Mouse (Mus musculus) limb, embryonic 15.5 days (tissue): Measurements from ENCODE around the gene Grm4. TPM values are rescaled to one million over a fixed set of nuclear protein-coding genes. Genes with fewer than 3 reads are reported as not detected.

Source experiments
- ATAC-seq: fragments of 200-750 bp; cut with Nextera tagmentation; 2 replicates; pipeline ENCODE4 v1.8.0; 2017; ENCODE audit warnings: low read depth, moderate TSS enrichment; ENCODE audit not compliant: insufficient number of reproducible peaks, low FRiP score, low TSS enrichment
- H3K27ac ChIP-seq: fragments of 300-500 bp; sonication (generic); 2 replicates; pipeline ENCODE4 v1.5.1; 2015; ENCODE audit warnings: moderate library complexity, mild to moderate bottlenecking, inconsistent platforms
- H3K27me3 ChIP-seq: fragments of 300-500 bp; sonication (generic); 2 replicates; pipeline ENCODE4 v1.6.1; 2015; ENCODE audit warnings: inconsistent platforms
- H3K36me3 ChIP-seq: fragments of 300-500 bp; sonication (generic); 2 replicates; pipeline ENCODE4 v1.6.1; 2015; ENCODE audit warnings: inconsistent platforms
- H3K4me1 ChIP-seq: fragments of 300-500 bp; sonication (generic); 2 replicates; pipeline ENCODE4 v1.6.1; 2015; ENCODE audit warnings: inconsistent platforms
- H3K4me2 ChIP-seq: fragments of 300-500 bp; sonication (generic); 2 replicates; pipeline ENCODE4 v1.6.1; 2015; ENCODE audit warnings: mild to moderate bottlenecking, inconsistent platforms
- H3K4me3 ChIP-seq: fragments of 300-500 bp; sonication (generic); 2 replicates; pipeline ENCODE4 v1.5.1; 2015; ENCODE audit warnings: mild to moderate bottlenecking, inconsistent platforms
- H3K9ac ChIP-seq: fragments of 300-500 bp; sonication (generic); 2 replicates; pipeline ENCODE4 v1.6.1; 2015; ENCODE audit warnings: inconsistent platforms
- H3K9me3 ChIP-seq: fragments of 300-500 bp; sonication (generic); 2 replicates; pipeline ENCODE4 v1.6.1; 2016; ENCODE audit warnings: inconsistent platforms
- WGBS: fragments of 180-500 bp; shearing (Covaris S2); methylation state at CpG from one replicate; pipeline ENCODE4 v1.1.7; 2015; 5-methylcytosine and 5-hydroxymethylcytosine counted together
- polyA plus RNA-seq: library from polyadenylated mRNA; unstranded; fragments of >200 nt; fragmentation: Nextera tagmentation; extraction: Ambion mirVana; gene quantifications from 2 replicates; pipeline ENCODE4 v1.2.1, GENCODE M21; 2015

Gene Grm4
- polyA plus RNA-seq, 1 experiment from 2014 or later = 0.54 TPM

GRCm38 (mm10) chr17:27557181-27557926 is 36.2 kb upstream of the Grm4 start:
- ATAC-seq = no peak
- WGBS = under 1% methylated on average over 55 of the region's 75 CpGs

DNA sequence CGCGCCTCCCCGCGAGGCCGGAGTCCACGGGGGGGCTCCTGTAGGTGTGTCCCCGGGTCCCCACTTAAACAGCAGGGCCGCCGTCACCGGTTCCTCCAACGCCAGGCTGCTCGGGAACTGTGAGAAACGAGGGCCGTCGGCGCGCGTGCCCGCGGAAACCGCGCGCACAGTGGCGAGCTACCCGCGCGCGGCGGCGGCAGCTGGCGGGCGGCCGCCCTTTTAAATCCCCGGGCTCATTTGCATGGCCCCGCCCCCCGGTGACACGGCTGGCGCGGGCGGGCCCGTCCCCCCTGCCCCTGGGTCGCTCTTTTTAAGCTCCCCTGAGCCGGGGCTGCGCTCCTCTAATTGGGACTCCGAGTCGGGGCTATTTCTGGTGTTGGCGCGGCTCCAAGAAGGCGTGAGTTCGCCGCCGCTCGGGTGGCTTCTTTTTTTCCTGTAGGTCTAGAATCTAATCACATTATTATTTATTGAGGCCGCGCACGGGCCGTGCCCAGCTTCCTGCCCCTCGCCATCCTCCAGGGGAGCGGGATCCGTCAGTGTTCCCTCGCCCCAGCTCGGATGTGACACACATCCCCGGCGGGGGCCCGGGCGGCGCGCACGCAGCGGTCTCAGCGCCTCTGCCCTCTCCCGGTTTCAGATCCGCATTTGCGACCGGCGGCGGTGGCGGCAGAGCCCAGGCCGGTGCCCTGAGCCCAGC is 35.3 kb upstream of the Grm4 start, which contains the start of gene Hmga1:
Hmga1 (plus strand) TSS at position 183 of the 697 bp plus-strand sequence.
- Histone ChIP-seq H3K27me3 (no peaks in the 10 kb centered on the region), H3K4me2 (peak within 1 kb of the TSS; percentile 92), H3K9me3 (no peaks in the 10 kb centered on the region), H3K36me3 (no peaks in the 10 kb centered on the region), H3K4me3 (peak within 1 kb of the TSS; percentile 82), H3K27ac (peak within 1 kb of the TSS; percentile 94), H3K4me1 (peaks cover 60% of the 10 kb centered on the region), H3K9ac (peak within 1 kb of the TSS; percentile 65)
- WGBS = under 1% methylated on average over 79 of the region's 79 CpGs
- peak; percentile 54; the same call in 1 of the 2 replicates for ATAC-seq

More at GRCm38 (mm10) chr17:27557181-27557926, 36.2 kb upstream of the Grm4 start:
- no peaks in the 10 kb centered on the region for H3K27me3 ChIP-seq
- no peaks in the 10 kb centered on the region for H3K36me3 ChIP-seq
- H3K4me1 ChIP-seq = peaks cover 66% of the 10 kb centered on the region
- H3K9ac ChIP-seq = peak overlapping the region; percentile 65
- peak overlapping the region; percentile 82 for H3K4me3 ChIP-seq
- H3K27ac ChIP-seq = peak overlapping the region; percentile 94
- no peaks in the 10 kb centered on the region for H3K9me3 ChIP-seq
- H3K4me2 ChIP-seq = peak overlapping the region; percentile 92

- WGBS = 0% methylated on average over 55 of the region's 55 CpGs
- no peaks in the 10 kb centered on the region for H3K27me3 ChIP-seq
- no peaks in the 10 kb centered on the region for H3K9me3 ChIP-seq
- peak overlapping the region; percentile 94 for H3K27ac ChIP-seq
- peak overlapping the region; percentile 82 for H3K4me3 ChIP-seq
- H3K4me2 ChIP-seq = peak overlapping the region; percentile 92
- peak overlapping the region; percentile 51 for H3K9ac ChIP-seq
- ATAC-seq = peak; percentile 54
- no peaks in the 10 kb centered on the region for H3K36me3 ChIP-seq
- peaks cover 57% of the 10 kb centered on the region for H3K4me1 ChIP-seq
Observed at GRCm38 (mm10) chr17:27555512-27556172, 34.4 kb upstream of the Grm4 start.

DNA sequence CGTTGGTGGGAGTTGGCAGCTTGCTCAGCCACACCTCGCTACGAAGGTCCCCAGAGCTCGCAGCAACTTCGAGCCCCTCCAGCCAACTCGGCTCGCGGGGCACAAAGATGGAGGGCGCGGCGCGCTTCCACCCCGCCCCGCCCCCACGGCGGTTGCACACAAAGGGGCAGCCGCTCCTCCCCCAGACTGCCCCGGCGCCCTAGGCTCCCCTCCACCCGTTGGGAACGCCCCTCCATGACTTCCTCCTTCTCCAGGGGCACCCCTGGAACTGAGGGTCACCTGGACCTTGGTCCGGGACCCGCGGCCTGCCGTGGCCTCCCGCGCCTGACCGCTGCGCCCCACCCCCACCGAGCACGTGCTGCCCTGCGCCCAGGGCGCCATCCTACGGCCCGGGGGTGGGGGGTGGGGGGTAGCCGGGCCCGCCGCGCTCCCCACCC is 33.9 kb upstream of the Grm4 start:
- WGBS = under 1% methylated on average over 36 of the region's 39 CpGs
- Histone ChIP-seq H3K36me3 (no peaks in the 10 kb centered on the region), H3K9ac (peak overlapping the region; percentile 7), H3K9me3 (no peaks in the 10 kb centered on the region), H3K4me1 (peaks cover 53% of the 10 kb centered on the region), H3K27ac (peak overlapping the region; percentile 94), H3K27me3 (no peaks in the 10 kb centered on the region), H3K4me2 (peak overlapping the region; percentile 92), H3K4me3 (peak overlapping the region; percentile 82)
- ATAC-seq = peak; percentile 46

GRCm38 (mm10) chr17:27554062-27554960 is 33.1 kb upstream of the Grm4 start:
- no peaks in the 10 kb centered on the region for H3K36me3 ChIP-seq
- peaks cover 54% of the 10 kb centered on the region for H3K4me1 ChIP-seq
- no peaks in the 10 kb centered on the region for H3K9me3 ChIP-seq
- H3K4me3 ChIP-seq = peak overlapping the region; percentile 82
- H3K27ac ChIP-seq = peak overlapping the region; percentile 94
- no peak for ATAC-seq
- no peak overlapping the region for H3K9ac ChIP-seq
- no peaks in the 10 kb centered on the region for H3K27me3 ChIP-seq
- WGBS = 51% methylated on average over 20 of the region's 20 CpGs
- peak overlapping the region; percentile 92 for H3K4me2 ChIP-seq

GRCm38 (mm10) chr17:27552215-27553201 is 31.3 kb upstream of the Grm4 start:
- WGBS = 77% methylated on average over 23 of the region's 23 CpGs
- Histone ChIP-seq H3K36me3 (no peaks in the 10 kb centered on the region), H3K9ac (no peak overlapping the region), H3K4me2 (no peak overlapping the region), H3K4me3 (no peak overlapping the region), H3K27ac (no peak overlapping the region), H3K27me3 (no peaks in the 10 kb centered on the region), H3K4me1 (peaks cover 36% of the 10 kb centered on the region), H3K9me3 (no peaks in the 10 kb centered on the region)
- ATAC-seq = no peak

- Histone ChIP-seq H3K36me3 (no peaks in the 10 kb centered on the region), H3K9me3 (no peaks in the 10 kb centered on the region), H3K4me3 (no peak overlapping the region), H3K27ac (no peak overlapping the region), H3K4me2 (no peak overlapping the region), H3K4me1 (peaks cover 36% of the 10 kb centered on the region), H3K9ac (no peak overlapping the region), H3K27me3 (no peaks in the 10 kb centered on the region)
- 53% methylated on average over 10 of the region's 10 CpGs for WGBS
- no peak for ATAC-seq
Observed at GRCm38 (mm10) chr17:27551393-27551940, 30.3 kb upstream of the Grm4 start.

GRCm38 (mm10) chr17:27549234-27549633 is 28.0 kb upstream of the Grm4 start:
- Histone ChIP-seq H3K9me3 (no peaks in the 10 kb centered on the region), H3K27me3 (no peaks in the 10 kb centered on the region), H3K9ac (no peak overlapping the region), H3K4me1 (peaks cover 15% of the 10 kb centered on the region; the same call in 1 of the 2 replicates), H3K27ac (no peak overlapping the region), H3K4me2 (no peak overlapping the region), H3K4me3 (no peak overlapping the region), H3K36me3 (no peaks in the 10 kb centered on the region)
- no peak for ATAC-seq
- 70% methylated on average over 8 of the region's 8 CpGs for WGBS

GRCm38 (mm10) chr17:27547253-27547868 is 26.2 kb upstream of the Grm4 start:
- 63% methylated on average over 9 of the region's 9 CpGs for WGBS
- ATAC-seq = peak; percentile 30; the same call in 1 of the 2 replicates
- H3K4me1 ChIP-seq = 0 out of 2 replicates have a peak, but pooled peaks cover 8% of the 10 kb centered on the region
- H3K9me3 ChIP-seq = no peaks in the 10 kb centered on the region
- H3K27me3 ChIP-seq = no peaks in the 10 kb centered on the region
- no peak overlapping the region for H3K27ac ChIP-seq
- no peak overlapping the region for H3K9ac ChIP-seq
- H3K4me3 ChIP-seq = no peak overlapping the region
- no peaks in the 10 kb centered on the region for H3K36me3 ChIP-seq
- no peak overlapping the region for H3K4me2 ChIP-seq
